Mouse (Mus musculus) MEL (cell line): ENCODE measurements around the gene Nelfcd. TPM values are rescaled to one million over a fixed set of nuclear protein-coding genes. Genes with fewer than 3 reads are reported as not detected.
A peak's percentile ranks its signal among the peaks of the same experiment; 100 is the strongest.

Source experiments
- DNase-seq: peaks from one replicate; pipeline ENCODE4 v3.0.0; 2011; ENCODE audit warnings: low read depth, low spot score
- H3K27ac ChIP-seq: 2 replicates; pipeline ENCODE4 v1.5.1; 2012; ENCODE audit warnings: low read depth, mild to moderate bottlenecking, control low read depth, low read length, moderate library complexity; ENCODE audit not compliant: control insufficient read depth
- H3K27me3 ChIP-seq, 2 experiments: fragments of 150-350 bp in 1 of 2; sonication (generic) in 1 of 2; 2 replicates each; pipeline ENCODE4 v1.6.1; 2012; ENCODE audit warnings: low read length in 2 of 2, mild to moderate bottlenecking in 2 of 2, improper control_type of control experiment in 1 of 2, moderate library complexity in 1 of 2; ENCODE audit not compliant: insufficient read depth in 2 of 2, control insufficient read depth in 1 of 2
- H3K36me3 ChIP-seq, 2 experiments: 2 replicates each; pipeline ENCODE4 v1.6.1; 2012 to 2014; ENCODE audit warnings: low read length in 2 of 2, improper control_type of control experiment in 1 of 2, inconsistent platforms in 1 of 2, mild to moderate bottlenecking in 1 of 2; ENCODE audit not compliant: insufficient read depth in 2 of 2, control insufficient read depth in 1 of 2
- H3K4me1 ChIP-seq, 2 experiments: fragments of 150-350 bp in 1 of 2; sonication (generic) in 1 of 2; 2 replicates each; pipeline ENCODE4 v1.6.1; 2012; ENCODE audit warnings: low read length in 2 of 2, improper control_type of control experiment in 1 of 2, mild to moderate bottlenecking in 1 of 2; ENCODE audit not compliant: insufficient read depth in 2 of 2, control insufficient read depth in 1 of 2
- H3K4me3 ChIP-seq, 2 experiments: fragments of 150-350 bp in 1 of 2; sonication (generic) in 1 of 2; 2 replicates each; pipeline ENCODE4 v1.5.1; 2012; ENCODE audit warnings: low read depth in 2 of 2, low read length in 2 of 2, mild to moderate bottlenecking in 2 of 2, moderate library complexity in 2 of 2, control low read depth in 1 of 2, improper control_type of control experiment in 1 of 2; ENCODE audit not compliant: control insufficient read depth in 1 of 2, insufficient read depth in 1 of 2
- H3K79me2 ChIP-seq: 2 replicates; pipeline ENCODE4 v1.6.1; 2012; ENCODE audit warnings: mild to moderate bottlenecking, low read length, moderate library complexity; ENCODE audit not compliant: control insufficient read depth, poor library complexity, insufficient read depth
- H3K9ac ChIP-seq: 2 replicates; pipeline ENCODE4 v1.6.1; 2012; ENCODE audit warnings: low read depth, mild to moderate bottlenecking, control low read depth, low read length, moderate library complexity; ENCODE audit not compliant: control insufficient read depth, poor library complexity, severe bottlenecking
- H3K9me3 ChIP-seq: fragments of 150-350 bp; sonication (generic); replicated peaks from 2 replicates; pipeline ENCODE4 v1.6.1; 2012; ENCODE audit warnings: mild to moderate bottlenecking, low read length, improper control_type of control experiment, moderate library complexity; ENCODE audit not compliant: insufficient read depth
- CHD1 ChIP-seq: IDR thresholded peaks from 2 replicates; pipeline ENCODE4 v1.6.1; 2012; ENCODE audit warnings: low read depth, mild to moderate bottlenecking, inconsistent platforms, low read length, improper control_type of control experiment
- CHD2 ChIP-seq: IDR thresholded peaks from 2 replicates; pipeline ENCODE4 v1.6.1; 2011; ENCODE audit warnings: low read length, improper control_type of control experiment
- CTCF ChIP-seq, 3 experiments: IDR thresholded peaks in 2 of 3; conservative IDR thresholded peaks in 1 of 3; 2 replicates each; pipeline ENCODE4 v1.5.1; 2011 to 2012; ENCODE audit warnings: low read length in 3 of 3, low read depth in 2 of 3, mild to moderate bottlenecking in 2 of 3, improper control_type of control experiment in 1 of 3, inconsistent platforms in 1 of 3, mixed read lengths in 1 of 3, moderate library complexity in 1 of 3; ENCODE audit not compliant: control insufficient read depth in 1 of 3, insufficient read depth in 1 of 3, poor library complexity in 1 of 3, severe bottlenecking in 1 of 3
- E2F4 ChIP-seq: IDR thresholded peaks from 2 replicates; pipeline ENCODE4 v1.6.1; 2011; ENCODE audit warnings: low read depth, low read length, improper control_type of control experiment, borderline replicate concordance
- EP300 ChIP-seq, 2 experiments: IDR thresholded peaks; 2 replicates each; pipeline ENCODE4 v1.6.1; 2011; ENCODE audit warnings: improper control_type of control experiment in 2 of 2, low read length in 2 of 2, low read depth in 1 of 2, mild to moderate bottlenecking in 1 of 2
- ETS1 ChIP-seq: IDR thresholded peaks from 2 replicates; pipeline ENCODE4 v1.6.1; 2012; ENCODE audit warnings: low read depth, mild to moderate bottlenecking, inconsistent platforms, low read length, improper control_type of control experiment, moderate library complexity
- GABPA ChIP-seq: IDR thresholded peaks from 2 replicates; pipeline ENCODE4 v1.6.1; 2012; ENCODE audit warnings: low read depth, mild to moderate bottlenecking, inconsistent platforms, low read length, improper control_type of control experiment, moderate library complexity
- JUND ChIP-seq: IDR thresholded peaks from 2 replicates; pipeline ENCODE4 v1.6.1; 2011; ENCODE audit warnings: low read depth, mild to moderate bottlenecking, improper control_type of control experiment, low read length
- MAFK ChIP-seq: IDR thresholded peaks from 2 replicates; pipeline ENCODE4 v1.6.1; 2011; ENCODE audit warnings: low read depth, mild to moderate bottlenecking, low read length, improper control_type of control experiment, borderline replicate concordance
- MAX ChIP-seq: IDR thresholded peaks from 2 replicates; pipeline ENCODE4 v1.6.1; 2011; ENCODE audit warnings: low read length, improper control_type of control experiment
- MXI1 ChIP-seq: IDR thresholded peaks from 2 replicates; pipeline ENCODE4 v1.6.1; 2011; ENCODE audit warnings: mild to moderate bottlenecking, low read depth, low read length, improper control_type of control experiment
- MYB ChIP-seq: IDR thresholded peaks from 2 replicates; pipeline ENCODE4 v1.6.1; 2011; ENCODE audit warnings: mild to moderate bottlenecking, low read depth, low read length, improper control_type of control experiment
- NELFE ChIP-seq: IDR thresholded peaks from 2 replicates; pipeline ENCODE4 v1.6.1; 2011; ENCODE audit warnings: low read depth, low read length, improper control_type of control experiment
- NRF1 ChIP-seq: IDR thresholded peaks from 2 replicates; pipeline ENCODE4 v1.6.1; 2014; ENCODE audit warnings: low read depth, mild to moderate bottlenecking, inconsistent platforms, low read length, improper control_type of control experiment, moderate library complexity; ENCODE audit not compliant: poor library complexity, insufficient read depth, severe bottlenecking
- POLR2AphosphoS2 ChIP-seq: IDR thresholded peaks from 2 replicates; pipeline ENCODE4 v1.6.1; 2011; ENCODE audit warnings: low read length, improper control_type of control experiment
- SIN3A ChIP-seq: IDR thresholded peaks from 2 replicates; pipeline ENCODE4 v1.6.1; 2012; ENCODE audit warnings: low read length, improper control_type of control experiment, inconsistent platforms
- SMC3 ChIP-seq: IDR thresholded peaks from 2 replicates; pipeline ENCODE4 v1.6.1; 2011; ENCODE audit warnings: low read depth, low read length, improper control_type of control experiment
- ZKSCAN1 ChIP-seq: IDR thresholded peaks from 2 replicates; pipeline ENCODE4 v1.6.1; 2012; ENCODE audit warnings: low read depth, mild to moderate bottlenecking, inconsistent platforms, low read length, improper control_type of control experiment, moderate library complexity
- ZMIZ1 ChIP-seq: IDR thresholded peaks from 2 replicates; pipeline ENCODE4 v1.6.1; 2012; ENCODE audit warnings: low read depth, mild to moderate bottlenecking, inconsistent platforms, low read length, improper control_type of control experiment, moderate library complexity
- polyA plus RNA-seq, 2 experiments: library from polyadenylated mRNA; stranded (reverse) in 1 of 2; unstranded in 1 of 2; fragments of >175 nt in 1 of 2; fragments of >200 nt in 1 of 2; gene quantifications; 2 replicates each; pipeline versions ENCODE4 v1.2.1 to v1.2.4; 2012; ENCODE audit warnings: low replicate concordance in 2 of 2, low read depth in 1 of 2; ENCODE audit not compliant: insufficient read length in 2 of 2, insufficient read depth in 1 of 2, missing spikeins in 1 of 2
- total RNA-seq: library from RNA; depleted of rRNA; stranded (reverse); fragments of 300-350 nt; gene quantifications from 2 replicates; pipeline ENCODE4 v1.2.3, GENCODE M21; 2012

The Nelfcd gene
- total and polyA plus RNA-seq, 3 experiments = 46.8 to 89.0 (median 74.8) TPM

DNA sequence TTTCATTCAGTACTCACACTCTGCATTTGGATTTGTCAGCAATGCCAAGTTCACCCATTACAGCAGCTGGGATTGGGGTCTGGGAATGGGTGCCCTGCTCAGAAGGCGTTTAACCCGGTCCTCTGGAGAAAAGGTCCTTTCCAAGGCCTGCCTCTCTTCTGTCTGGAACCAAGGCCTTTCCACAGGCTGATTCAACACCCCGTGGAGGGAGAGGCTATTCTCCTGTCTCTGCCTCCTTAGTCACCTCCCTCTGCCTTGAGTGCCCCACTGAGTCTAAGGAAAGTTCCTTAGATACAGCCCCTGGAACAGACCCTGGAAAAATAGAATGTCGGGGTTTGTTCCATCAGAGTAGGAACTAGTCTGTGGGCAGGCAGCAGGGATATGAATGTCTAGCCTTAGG lies 32.8 kb downstream of the Nelfcd start:
- H3K9ac ChIP-seq = no peak overlapping the region
- H3K4me3 ChIP-seq = no peak overlapping the region
- peaks cover 0 to 12% of the 10 kb centered on the region in 2 experiments; a peak in 2 of 4 replicates for H3K36me3 ChIP-seq
- no peak for DNase-seq
- H3K79me2 ChIP-seq = no peaks in the 10 kb centered on the region
- H3K27me3 ChIP-seq = no peaks in the 10 kb centered on the region
- H3K27ac ChIP-seq = no peak overlapping the region
- peaks cover 10 to 26% of the 10 kb centered on the region in 2 experiments for H3K4me1 ChIP-seq
- TF ChIP-seq POLR2AphosphoS2 (no peak), CTCF (IDR thresholded peaks at IDR 0.05 in 2 of 3, conservative IDR thresholded peaks at IDR 0.05 in 1 of 3; ENCODE audit: control insufficient read depth in 1 of 3, insufficient read depth in 1 of 3, low read depth in 2 of 3, low read length in 3 of 3, poor library complexity in 1 of 3, severe bottlenecking in 1 of 3) (no peak), MYB (no peak), SMC3 (no peak), MXI1 (no peak), ZMIZ1 (no peak), NELFE (no peak), JUND (no peak), E2F4 (no peak), GABPA (no peak), ETS1 (no peak), CHD1 (no peak), SIN3A (no peak)
- no peaks in the 10 kb centered on the region for H3K9me3 ChIP-seq

DNA sequence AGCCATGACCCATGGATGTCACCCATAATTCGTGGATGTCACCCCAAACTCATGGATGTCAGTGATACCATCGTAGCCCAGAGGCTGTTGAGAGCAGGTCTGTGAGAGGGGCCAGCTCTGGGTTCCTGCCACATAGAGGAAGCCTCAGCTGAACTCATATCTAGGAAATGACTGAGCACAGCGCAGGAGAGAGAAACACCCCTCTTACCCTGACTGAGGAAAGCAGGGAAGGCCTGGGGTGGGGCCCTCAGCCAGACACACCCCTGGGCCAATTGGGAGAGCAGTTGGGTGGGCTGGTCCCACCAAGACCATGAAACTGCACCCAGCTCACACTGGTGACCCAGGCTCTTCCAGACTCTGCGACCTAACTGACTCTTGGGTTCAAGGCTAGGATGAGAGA lies 34.7 kb downstream of the Nelfcd start, which contains the start of gene Tubb1:
Gene Tubb1 (plus strand): TSS at position 343 of the 400 bp plus-strand sequence.
- peaks cover 0 to 18% of the 10 kb centered on the region in 2 experiments; a peak in 2 of 4 replicates for H3K36me3 ChIP-seq
- H3K9me3 ChIP-seq = no peaks in the 10 kb centered on the region
- peaks cover 11 to 33% of the 10 kb centered on the region in 2 experiments for H3K4me1 ChIP-seq
- no peaks in the 10 kb centered on the region for H3K79me2 ChIP-seq
- no peak within 1 kb of the TSS for H3K9ac ChIP-seq
- DNase-seq = peak; percentile 67
- no peak for TF ChIP-seq CHD1
- no peak for TF ChIP-seq EP300 (IDR thresholded peaks at IDR 0.05; ENCODE audit: low read depth in 1 of 2, low read length in 2 of 2)
- no peak for TF ChIP-seq CHD2
- no peak for TF ChIP-seq ZKSCAN1
- TF ChIP-seq NELFE = no peak
- TF ChIP-seq MAFK = no peak
- no peak for TF ChIP-seq NRF1
- peak; percentile 22; the same call in 1 of the 2 replicates for TF ChIP-seq ETS1
- TF ChIP-seq MAX = no peak
- TF ChIP-seq GABPA = no peak
- 0 out of 2 replicates have a peak, but pooled peaks have one; percentile 12 for TF ChIP-seq SIN3A
- TF ChIP-seq E2F4 = no peak
- no peak within 1 kb of the TSS for H3K27ac ChIP-seq
- no peaks in the 10 kb centered on the region for H3K27me3 ChIP-seq
- no peak within 1 kb of the TSS; a peak in 1 of 4 replicates for H3K4me3 ChIP-seq
